In genomic region chr2:66044405-66045089, GRCm38 (mm10) we compare ENCODE assay signal across 18 mouse cellular contexts.
A peak's percentile ranks its signal among the peaks of the same experiment; 100 is the strongest.
DNase-seq lines count a peak whose midpoint lies in the region; ATAC-seq and TF ChIP-seq lines count a peak whose summit lies in the region.
"Had no signal": no experiment of that assay in that cellular context is flagged by ENCODE, and none has a peak within 500 bp of the region (broad histone marks: within the 10 kb centered on the region; RNA-seq: fewer than 3 reads in every experiment).

No protein-coding gene starts in this region.

- no peaks in the 10 kb centered on the region for H3K36me3 ChIP-seq in G1E (replicated peaks)
- no peaks in the 10 kb centered on the region for H3K36me3 ChIP-seq in hindbrain, embryonic 14.5 days (replicated peaks; ENCODE audit: control insufficient read depth, insufficient read depth)
- no peaks in the 10 kb centered on the region for H3K36me3 ChIP-seq in midbrain, embryonic 14.5 days (ENCODE audit: control insufficient read depth, insufficient read depth, low read length)
- H3K36me3 ChIP-seq in heart, adult 2 months (ENCODE audit: control insufficient read depth, insufficient read depth, low read length): no peaks in the 10 kb centered on the region
- H3K36me3 ChIP-seq: embryonic facial prominence, embryonic 12.5 days; heart, embryonic 13.5 days; limb, embryonic 12.5 days; stomach, embryonic 15.5 days had no signal

- H3K4me1 ChIP-seq in G1E (ENCODE audit: insufficient read depth, low read depth, low read length): no peaks in the 10 kb centered on the region
- H3K4me1 ChIP-seq in hindbrain, embryonic 14.5 days (replicated peaks; ENCODE audit: control insufficient read depth, insufficient read depth, low read length): peaks cover 11% of the 10 kb centered on the region
- peaks cover 15% of the 10 kb centered on the region; the same call in 1 of the 2 replicates for H3K4me1 ChIP-seq in midbrain, embryonic 14.5 days (ENCODE audit: control insufficient read depth, insufficient read depth, low read length)
- no peaks in the 10 kb centered on the region for H3K4me1 ChIP-seq in heart, adult 2 months (ENCODE audit: control insufficient read depth, insufficient read depth, low read length)
- H3K4me1 ChIP-seq: embryonic facial prominence, embryonic 12.5 days; heart, embryonic 13.5 days; stomach, embryonic 15.5 days had no signal

- no peaks in the 10 kb centered on the region for H3K79me2 ChIP-seq in heart, adult 2 months (replicated peaks; ENCODE audit: control insufficient read depth, insufficient read depth, low read length)

- H3K4me3 ChIP-seq in G1E (ENCODE audit: low read depth, low read length): no peak overlapping the region
- no peak overlapping the region for H3K4me3 ChIP-seq in hindbrain, embryonic 14.5 days (replicated peaks; ENCODE audit: low read length)
- H3K4me3 ChIP-seq in midbrain, embryonic 14.5 days (replicated peaks; ENCODE audit: low read depth, low read length): no peak overlapping the region
- no peak overlapping the region for H3K4me3 ChIP-seq in heart, adult 2 months
- H3K4me3 ChIP-seq: embryonic facial prominence, embryonic 12.5 days; heart, embryonic 13.5 days; limb, embryonic 12.5 days; stomach, embryonic 15.5 days had no signal

- peak overlapping the region; percentile 74 for H3K27ac ChIP-seq in hindbrain, embryonic 14.5 days
- peak overlapping the region; percentile 76 for H3K27ac ChIP-seq in midbrain, embryonic 14.5 days (replicated peaks; ENCODE audit: low read depth, low read length)
- no peak overlapping the region for H3K27ac ChIP-seq in heart, adult 2 months
- H3K27ac ChIP-seq: embryonic facial prominence, embryonic 12.5 days; heart, embryonic 13.5 days; limb, embryonic 12.5 days; stomach, embryonic 15.5 days had no signal

- no peak for TF ChIP-seq POLR2A in heart, adult 2 months (IDR thresholded peaks at IDR 0.05; ENCODE audit: insufficient read depth, low read depth, low read length)

- ATAC-seq in G1E (ENCODE audit: extremely low read depth, insufficient number of reproducible peaks, low FRiP score, poor library complexity, severe bottlenecking): peak; percentile 31
- ATAC-seq in common myeloid progenitor, adult 5-6 weeks (replicated peaks; ENCODE audit: low read depth, poor library complexity, severe bottlenecking): peak; percentile 72
- no peak for ATAC-seq in hindbrain, embryonic 14.5 days (ENCODE audit: low FRiP score)
- ATAC-seq in midbrain, embryonic 14.5 days (ENCODE audit: low FRiP score, low TSS enrichment): no peak
- ATAC-seq in monocyte, adult 5-6 weeks (replicated peaks; ENCODE audit: insufficient number of reproducible peaks, low FRiP score, low TSS enrichment, poor library complexity, severe bottlenecking): no peak
- ATAC-seq: intestine, postnatal 0 days had no signal

- no peak for TF ChIP-seq CTCF in G1E (IDR thresholded peaks at IDR 0.05; ENCODE audit: low read depth, low read length)
- TF ChIP-seq CTCF in heart, adult 2 months (IDR thresholded peaks at IDR 0.05): no peak

- no peak for TF ChIP-seq EP300 in heart, adult 2 months (IDR thresholded peaks at IDR 0.05; ENCODE audit: insufficient read depth, low read depth, low read length)

- H3K4me2 ChIP-seq in hindbrain, embryonic 14.5 days (replicated peaks): peak overlapping the region; percentile 24
- H3K4me2 ChIP-seq in midbrain, embryonic 14.5 days (ENCODE audit: low read length): no peak overlapping the region; the same call in 1 of the 2 replicates
- H3K4me2 ChIP-seq: embryonic facial prominence, embryonic 12.5 days; heart, embryonic 13.5 days; limb, embryonic 12.5 days; stomach, embryonic 15.5 days had no signal

- H3K9me3 ChIP-seq in G1E (replicated peaks): peaks cover 55% of the 10 kb centered on the region
- H3K9me3 ChIP-seq in hindbrain, embryonic 14.5 days (ENCODE audit: control insufficient read depth, low read length): no peaks in the 10 kb centered on the region
- H3K9me3 ChIP-seq in midbrain, embryonic 14.5 days (ENCODE audit: control insufficient read depth, low read length): no peaks in the 10 kb centered on the region
- H3K9me3 ChIP-seq: embryonic facial prominence, embryonic 12.5 days; limb, embryonic 12.5 days; stomach, embryonic 15.5 days had no signal

- intact Hi-C loops in heart, adult 2 months (cut with DNase I): loop anchor here (5.0 kb wide), 1 partner anchor 252 kb away; no protein-coding TSS in a partner anchor

- H3K9ac ChIP-seq in hindbrain, embryonic 14.5 days: no peak overlapping the region
- no peak overlapping the region for H3K9ac ChIP-seq in midbrain, embryonic 14.5 days (replicated peaks; ENCODE audit: low read length)
- no peak overlapping the region for H3K9ac ChIP-seq in heart, adult 2 months (ENCODE audit: low read depth, low read length)
- H3K9ac ChIP-seq: embryonic facial prominence, embryonic 12.5 days; heart, embryonic 13.5 days; limb, embryonic 12.5 days; stomach, embryonic 15.5 days had no signal

- no peaks in the 10 kb centered on the region for H3K27me3 ChIP-seq in G1E (ENCODE audit: insufficient read depth, low read length)
- no peaks in the 10 kb centered on the region for H3K27me3 ChIP-seq in hindbrain, embryonic 14.5 days (ENCODE audit: control insufficient read depth, insufficient read depth, low read length)
- H3K27me3 ChIP-seq in midbrain, embryonic 14.5 days (ENCODE audit: control insufficient read depth, insufficient read depth, low read length): no peaks in the 10 kb centered on the region
- no peaks in the 10 kb centered on the region for H3K27me3 ChIP-seq in heart, adult 2 months (ENCODE audit: control insufficient read depth, insufficient read depth, low read length)
- H3K27me3 ChIP-seq: embryonic facial prominence, embryonic 12.5 days; heart, embryonic 13.5 days; limb, embryonic 12.5 days; stomach, embryonic 15.5 days had no signal

- 76% methylated on average over 12 of the region's 12 CpGs for WGBS in hindbrain, embryonic 14.5 days
- 83% methylated on average over 12 of the region's 12 CpGs for WGBS in midbrain, embryonic 14.5 days
- 77% methylated on average over 12 of the region's 12 CpGs for WGBS in heart, adult 2 months

- DNase-seq in G1E (ENCODE audit: low spot score): no peak
- DNase-seq in hindbrain, embryonic 14.5 days (ENCODE audit: low spot score): no peak
- peak; percentile 47 for DNase-seq in midbrain, embryonic 14.5 days
- DNase-seq in kidney, adult 18-20 months: no peak
- no peak for DNase-seq in heart, adult 2 months
- no peak for DNase-seq in urinary bladder, postnatal 36 days (ENCODE audit: low spot score in 2 of 2)
- DNase-seq: adrenal gland, postnatal 36 days; cerebellum, adult 9-10 months; lung, adult 2 months; right cerebral cortex, postnatal 4 days; thymus, postnatal 36 days had no signal

Comparison
In these comparisons a context has a peak if more than half of its experiments do, and no peak if none do; other contexts are left out.
1. ATAC-seq: peak in G1E (single experiment) and common myeloid progenitor, adult 5-6 weeks (single experiment); none in hindbrain, embryonic 14.5 days (single experiment), midbrain, embryonic 14.5 days (single experiment) and monocyte, adult 5-6 weeks (single experiment).